Mouse (Mus musculus): ENCODE data around the gene Jmjd1c. TPM values are rescaled to one million over a fixed set of nuclear protein-coding genes. Genes with fewer than 3 reads are reported as not detected.

Gene Jmjd1c
- polyA plus RNA-seq, 1 experiment from 2014 or later = 40.8 TPM

DNA sequence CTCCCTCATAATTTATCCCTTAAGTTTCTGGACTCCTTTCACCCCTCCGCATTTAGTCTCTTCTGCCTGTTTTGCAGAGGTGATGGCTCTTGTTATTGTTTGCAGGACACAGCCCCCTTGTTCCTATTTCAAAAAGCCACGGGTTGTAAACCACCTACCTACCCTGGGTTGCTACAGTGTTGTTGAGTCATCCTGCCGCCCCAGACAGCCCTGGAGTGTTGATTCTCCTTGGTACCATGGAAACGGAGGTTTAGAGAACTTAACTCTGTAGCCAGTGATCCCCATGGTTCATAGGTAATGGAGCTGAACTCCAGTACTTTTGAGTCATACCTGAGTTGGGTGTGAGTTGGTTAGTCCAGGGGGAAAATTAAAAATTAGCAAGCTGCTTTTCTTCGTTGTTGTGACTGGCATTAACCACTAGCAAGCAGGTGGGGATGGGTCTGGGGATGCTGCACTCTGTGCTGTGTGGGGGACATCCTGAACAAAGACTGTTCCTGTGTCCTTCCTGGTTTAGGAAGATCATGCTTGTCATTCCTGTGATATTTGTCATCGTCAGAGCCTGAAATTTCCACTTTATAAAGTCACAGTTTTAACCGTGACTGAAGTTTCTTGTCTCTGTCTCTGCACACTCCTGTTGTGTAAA is 2.6 kb downstream of the Jmjd1c start:
- peak; percentile 82 for DNase-seq (ENCODE audit: low spot score)
- Histone ChIP-seq H3K4me2 (ENCODE audit: low read length) (peak overlapping the region; percentile 80), H3K27ac (peak overlapping the region; percentile 100), H3K4me3 (replicated peaks; ENCODE audit: low read depth, low read length) (peak overlapping the region; percentile 94), H3K9ac (ENCODE audit: low read depth, low read length) (no peak overlapping the region), H3K4me1 (replicated peaks; ENCODE audit: insufficient read depth, low read length) (peaks cover 32% of the 10 kb centered on the region), H3K9me3 (replicated peaks; ENCODE audit: low read length) (no peaks in the 10 kb centered on the region), H3K36me3 (ENCODE audit: insufficient read depth, low read length) (no peaks in the 10 kb centered on the region), H3K27me3 (ENCODE audit: insufficient read depth, low read length) (no peaks in the 10 kb centered on the region)
- 16% methylated on average over 7 of the region's 7 CpGs for WGBS
- no peak for TF ChIP-seq CTCF (IDR thresholded peaks at IDR 0.05; ENCODE audit: low read depth)
- peak; percentile 65 for ATAC-seq (replicated peaks; ENCODE audit: low FRiP score, low read depth)

DNA sequence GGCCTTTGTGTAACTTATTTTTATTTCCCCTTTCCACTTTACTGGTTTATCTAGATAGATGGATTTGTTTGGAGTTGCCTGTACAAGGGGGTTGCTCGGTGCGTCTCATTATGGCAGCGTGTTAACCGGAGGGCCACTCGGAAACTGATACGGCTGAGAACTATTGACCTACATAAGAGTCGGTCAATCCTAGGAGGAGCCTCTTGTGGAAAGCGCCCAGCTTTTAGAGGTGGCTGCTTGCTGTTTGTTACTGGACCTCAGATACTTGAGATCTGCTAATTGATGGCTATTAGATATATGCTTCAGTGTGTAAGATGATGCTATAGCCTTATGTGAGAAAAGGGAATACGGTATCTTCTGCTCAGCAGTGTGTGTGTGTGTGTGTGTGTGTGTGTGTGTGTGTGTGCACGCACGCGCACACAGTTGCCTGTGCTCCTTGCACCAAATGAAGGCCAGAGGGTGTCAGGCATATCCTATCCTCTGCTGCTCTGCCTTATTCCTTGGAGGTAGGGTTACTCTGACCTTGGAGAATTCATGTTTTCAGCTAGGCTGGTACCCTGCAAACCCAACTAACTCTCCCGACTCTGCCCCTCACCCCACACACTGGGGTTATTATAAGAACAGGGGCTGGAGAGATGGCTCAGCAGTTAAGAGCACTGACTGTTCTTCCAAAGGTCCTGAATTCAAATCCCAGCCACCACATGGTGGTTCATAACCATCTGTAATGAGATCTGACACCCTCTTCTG is 3.4 kb downstream of the Jmjd1c start:
- TF ChIP-seq CTCF (IDR thresholded peaks at IDR 0.05; ENCODE audit: low read depth) = no peak
- no peaks in the 10 kb centered on the region for H3K9me3 ChIP-seq (replicated peaks; ENCODE audit: low read length)
- H3K27ac ChIP-seq = peak overlapping the region; percentile 100; the same call in 1 of the 2 replicates
- DNase-seq (ENCODE audit: low spot score) (no peak), ATAC-seq (replicated peaks; ENCODE audit: low FRiP score, low read depth) (no peak)
- peak overlapping the region; percentile 80 for H3K4me2 ChIP-seq (ENCODE audit: low read length)
- H3K4me1 ChIP-seq (replicated peaks; ENCODE audit: insufficient read depth, low read length) = peaks cover 40% of the 10 kb centered on the region
- no peaks in the 10 kb centered on the region for H3K27me3 ChIP-seq (ENCODE audit: insufficient read depth, low read length)
- H3K4me3 ChIP-seq (replicated peaks; ENCODE audit: low read depth, low read length) = no peak overlapping the region
- no peaks in the 10 kb centered on the region for H3K36me3 ChIP-seq (ENCODE audit: insufficient read depth, low read length)
- 39% methylated on average over 13 of the region's 13 CpGs for WGBS
- no peak overlapping the region for H3K9ac ChIP-seq (ENCODE audit: low read depth, low read length)

DNA sequence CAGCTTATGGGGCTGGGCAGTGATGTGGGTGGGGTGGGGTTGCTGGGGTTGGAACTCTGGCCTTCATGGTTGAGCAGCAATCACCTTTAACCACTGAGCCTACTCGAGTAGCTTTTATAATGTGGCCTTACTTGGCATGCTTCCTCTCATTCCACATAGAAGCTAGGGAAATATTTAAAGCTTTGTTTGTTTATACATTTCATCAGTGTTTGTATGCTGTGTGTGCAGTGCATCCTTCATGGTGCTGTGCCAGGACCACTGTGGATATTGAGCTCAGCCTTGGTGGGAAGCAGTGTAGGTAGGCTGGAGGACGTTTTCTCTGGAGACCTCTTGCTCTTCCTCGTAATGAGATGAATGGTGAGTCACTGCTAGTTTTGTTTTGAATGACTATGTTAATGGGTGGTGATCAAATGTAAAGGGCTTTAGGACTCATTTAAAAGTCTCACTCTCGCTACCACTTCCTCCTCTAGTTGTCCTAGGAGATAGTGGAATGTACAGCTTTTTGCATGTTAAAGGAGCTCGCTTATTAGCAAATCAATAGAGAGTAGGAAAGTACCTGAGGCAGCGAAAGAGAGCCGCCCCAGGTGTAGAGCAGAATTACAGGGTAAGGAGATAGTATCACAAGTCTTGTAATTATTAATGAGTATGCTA is 4.2 kb downstream of the Jmjd1c start:
- 0 out of 2 replicates have a peak overlapping the region, but pooled peaks have one; percentile 10 for H3K27ac ChIP-seq
- DNase-seq (ENCODE audit: low spot score) (no peak), ATAC-seq (replicated peaks; ENCODE audit: low FRiP score, low read depth) (no peak)
- TF ChIP-seq CTCF (IDR thresholded peaks at IDR 0.05; ENCODE audit: low read depth) = peak; percentile 8; the same call in 1 of the 2 replicates
- H3K9ac ChIP-seq (ENCODE audit: low read depth, low read length) = no peak overlapping the region
- H3K4me3 ChIP-seq (replicated peaks; ENCODE audit: low read depth, low read length) = no peak overlapping the region
- H3K4me1 ChIP-seq (replicated peaks; ENCODE audit: insufficient read depth, low read length) = peaks cover 48% of the 10 kb centered on the region
- H3K9me3 ChIP-seq (replicated peaks; ENCODE audit: low read length) = no peaks in the 10 kb centered on the region
- no peaks in the 10 kb centered on the region for H3K27me3 ChIP-seq (ENCODE audit: insufficient read depth, low read length)
- WGBS = 41% methylated on average over 7 of the region's 7 CpGs
- H3K36me3 ChIP-seq (ENCODE audit: insufficient read depth, low read length) = no peaks in the 10 kb centered on the region
- peak overlapping the region; percentile 10; the same call in 1 of the 2 replicates for H3K4me2 ChIP-seq (ENCODE audit: low read length)

DNA sequence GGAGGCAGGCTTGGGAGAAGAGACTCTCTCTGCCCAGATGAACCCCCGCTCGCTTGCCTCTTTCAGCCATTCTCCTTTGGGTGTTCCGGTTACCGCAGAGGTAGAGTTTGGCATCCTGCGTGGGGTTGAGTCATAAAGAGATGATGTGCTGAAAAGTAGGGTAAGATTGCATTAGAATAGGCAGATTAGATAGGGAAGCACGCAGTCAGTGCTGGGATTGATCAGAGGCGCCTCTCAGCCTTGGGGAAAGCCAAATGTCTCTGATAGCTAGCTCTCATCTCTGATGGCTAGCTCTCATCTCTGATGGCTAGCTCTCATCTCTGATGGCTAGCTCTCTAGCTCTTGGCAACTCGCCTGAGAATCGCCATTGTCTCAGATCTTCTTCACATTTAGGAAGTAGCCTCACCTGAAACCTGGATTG is 4.9 kb downstream of the Jmjd1c start:
- DNase-seq (ENCODE audit: low spot score) (no peak), ATAC-seq (replicated peaks; ENCODE audit: low FRiP score, low read depth) (no peak)
- H3K4me2 ChIP-seq (ENCODE audit: low read length) = no peak overlapping the region
- H3K27me3 ChIP-seq (ENCODE audit: insufficient read depth, low read length) = no peaks in the 10 kb centered on the region
- no peak for TF ChIP-seq CTCF (IDR thresholded peaks at IDR 0.05; ENCODE audit: low read depth)
- H3K9ac ChIP-seq (ENCODE audit: low read depth, low read length) = no peak overlapping the region
- no peaks in the 10 kb centered on the region for H3K36me3 ChIP-seq (ENCODE audit: insufficient read depth, low read length)
- H3K4me3 ChIP-seq (replicated peaks; ENCODE audit: low read depth, low read length) = no peak overlapping the region
- H3K9me3 ChIP-seq (replicated peaks; ENCODE audit: low read length) = no peaks in the 10 kb centered on the region
- 72% methylated on average over 9 of the region's 9 CpGs for WGBS
- H3K27ac ChIP-seq = no peak overlapping the region
- H3K4me1 ChIP-seq (replicated peaks; ENCODE audit: insufficient read depth, low read length) = peaks cover 55% of the 10 kb centered on the region

DNA sequence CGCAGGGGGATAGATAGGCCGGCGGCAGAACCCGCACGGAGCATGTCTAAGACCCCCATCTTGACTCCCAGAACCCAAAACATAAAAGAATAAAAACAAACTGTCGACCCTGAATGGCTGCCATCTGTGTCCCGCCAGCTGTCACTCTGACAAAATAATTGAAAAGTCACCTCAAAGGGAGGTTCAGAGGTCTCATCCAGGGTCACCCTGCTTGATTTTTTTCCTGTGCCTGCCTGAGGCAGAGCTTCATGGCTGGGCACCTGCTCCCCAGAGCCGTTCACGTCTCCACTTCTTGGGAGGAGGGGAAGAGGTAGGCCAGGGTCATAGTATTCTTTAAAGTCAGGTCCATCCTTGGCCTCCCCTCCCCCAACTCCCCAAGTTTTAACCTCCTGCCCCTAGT is 8.6 kb downstream of the Jmjd1c start:
- Histone ChIP-seq H3K4me1 (replicated peaks; ENCODE audit: insufficient read depth, low read length) (peaks cover 60% of the 10 kb centered on the region), H3K4me3 (replicated peaks; ENCODE audit: low read depth, low read length) (no peak overlapping the region), H3K9me3 (replicated peaks; ENCODE audit: low read length) (no peaks in the 10 kb centered on the region), H3K9ac (ENCODE audit: low read depth, low read length) (0 out of 2 replicates have a peak overlapping the region, but pooled peaks have one; percentile 19), H3K27me3 (ENCODE audit: insufficient read depth, low read length) (no peaks in the 10 kb centered on the region), H3K36me3 (ENCODE audit: insufficient read depth, low read length) (no peaks in the 10 kb centered on the region), H3K4me2 (ENCODE audit: low read length) (no peak overlapping the region), H3K27ac (peak overlapping the region; percentile 42)
- no peak for DNase-seq (ENCODE audit: low spot score)
- 19% methylated on average over 9 of the region's 9 CpGs for WGBS
- TF ChIP-seq CTCF (IDR thresholded peaks at IDR 0.05; ENCODE audit: low read depth) = no peak
- ATAC-seq (replicated peaks; ENCODE audit: low FRiP score, low read depth) = no peak
